Mouse (Mus musculus) liver, embryonic 16.5 days (tissue): ENCODE measurements around the gene Cspg5. TPM values are rescaled to one million over a fixed set of nuclear protein-coding genes. Genes with fewer than 3 reads are reported as not detected.

Experiments used
- ATAC-seq: fragments of 200-750 bp; cut with Nextera tagmentation; 2 replicates; pipeline ENCODE4 v1.8.0; 2017; ENCODE audit warnings: low read depth, mild to moderate bottlenecking, moderate number of reproducible peaks, moderate library complexity
- H3K27ac ChIP-seq: fragments of 300-500 bp; sonication (generic); 2 replicates; pipeline ENCODE4 v1.5.1; 2014; ENCODE audit warnings: mild to moderate bottlenecking, low read length
- H3K27me3 ChIP-seq: fragments of 300-500 bp; sonication (generic); 2 replicates; pipeline ENCODE4 v1.6.1; 2014; ENCODE audit warnings: low read depth, low read length, mixed read lengths; ENCODE audit not compliant: control insufficient read depth, insufficient read depth
- H3K36me3 ChIP-seq: fragments of 300-500 bp; sonication (generic); 2 replicates; pipeline ENCODE4 v1.6.1; 2014; ENCODE audit warnings: mild to moderate bottlenecking; ENCODE audit not compliant: control insufficient read depth, insufficient read depth
- H3K4me1 ChIP-seq: fragments of 300-500 bp; sonication (generic); 2 replicates; pipeline ENCODE4 v1.6.1; 2014; ENCODE audit warnings: low read depth, low read length, mixed read lengths; ENCODE audit not compliant: control insufficient read depth
- H3K4me2 ChIP-seq: fragments of 300-500 bp; sonication (generic); 2 replicates; pipeline ENCODE4 v1.6.1; 2014; ENCODE audit warnings: low read depth, low read length, mixed read lengths
- H3K4me3 ChIP-seq: fragments of 300-500 bp; sonication (generic); 2 replicates; pipeline ENCODE4 v1.5.1; 2014; ENCODE audit warnings: low read depth, mild to moderate bottlenecking, low read length
- H3K9ac ChIP-seq: fragments of 300-500 bp; sonication (generic); 2 replicates; pipeline ENCODE4 v1.6.1; 2014; ENCODE audit warnings: low read depth, low read length
- H3K9me3 ChIP-seq: fragments of 300-500 bp; sonication (generic); replicated peaks from 2 replicates; pipeline ENCODE4 v1.6.1; 2016; ENCODE audit warnings: low read length; ENCODE audit not compliant: control insufficient read depth
- WGBS: fragments of 180-500 bp; shearing (Covaris S2); extraction: QIAGEN DNeasy Blood & Tissue Kit; methylation state at CpG from one replicate; pipeline ENCODE4 v1.1.7; 2014; ENCODE audit not compliant: insufficient replicate concordance; 5-methylcytosine and 5-hydroxymethylcytosine counted together
- polyA plus RNA-seq: library from polyadenylated mRNA; unstranded; fragments of >200 nt; fragmentation: Nextera tagmentation; extraction: Ambion mirVana; gene quantifications from 2 replicates; pipeline ENCODE4 v1.2.1, GENCODE M21; 2015

Cspg5 gene
- polyA plus RNA-seq, result 0.18 and 0.22 TPM in 2 replicates

GRCm38 (mm10) chr9:110243221-110243833, at the start of gene Cspg5:
Cspg5 (plus strand) TSS chr9:110243783.
- WGBS, result 36% methylated on average over 7 of the region's 7 CpGs
- peaks cover 38% of the 10 kb centered on the region for H3K27me3 ChIP-seq
- H3K4me2 ChIP-seq, result no peak within 1 kb of the TSS
- no peak within 1 kb of the TSS for H3K9ac ChIP-seq
- no peak within 1 kb of the TSS for H3K4me3 ChIP-seq
- peaks cover 8% of the 10 kb centered on the region for H3K4me1 ChIP-seq
- H3K36me3 ChIP-seq, result no peaks in the 10 kb centered on the region
- no peak for ATAC-seq
- H3K9me3 ChIP-seq, result no peaks in the 10 kb centered on the region
- no peak within 1 kb of the TSS for H3K27ac ChIP-seq

GRCm38 (mm10) chr9:110199870-110200269, 43.7 kb upstream of the Cspg5 start:
- H3K4me3 ChIP-seq, result no peak overlapping the region
- no peaks in the 10 kb centered on the region for H3K27me3 ChIP-seq
- H3K4me2 ChIP-seq, result no peak overlapping the region
- peaks cover 25% of the 10 kb centered on the region for H3K36me3 ChIP-seq
- H3K27ac ChIP-seq, result no peak overlapping the region
- H3K9me3 ChIP-seq, result no peaks in the 10 kb centered on the region
- no peak overlapping the region for H3K9ac ChIP-seq
- WGBS, result 50% methylated on average over 2 of the region's 2 CpGs
- ATAC-seq, result no peak
- no peaks in the 10 kb centered on the region for H3K4me1 ChIP-seq

GRCm38 (mm10) chr9:110205526-110206404, 37.8 kb upstream of the Cspg5 start:
- WGBS, result 73% methylated on average over 15 of the region's 15 CpGs
- Histone ChIP-seq H3K4me3 (no peak overlapping the region), H3K27me3 (no peaks in the 10 kb centered on the region), H3K27ac (no peak overlapping the region), H3K9me3 (no peaks in the 10 kb centered on the region), H3K9ac (no peak overlapping the region), H3K4me2 (no peak overlapping the region), H3K36me3 (peaks cover 18% of the 10 kb centered on the region), H3K4me1 (no peaks in the 10 kb centered on the region)
- no peak for ATAC-seq

GRCm38 (mm10) chr9:110206437-110206836, 37.1 kb upstream of the Cspg5 start:
- no peak overlapping the region for H3K4me2 ChIP-seq
- H3K4me3 ChIP-seq, result no peak overlapping the region
- no peaks in the 10 kb centered on the region for H3K27me3 ChIP-seq
- 78% methylated on average over 2 of the region's 2 CpGs for WGBS
- no peaks in the 10 kb centered on the region for H3K9me3 ChIP-seq
- no peaks in the 10 kb centered on the region for H3K4me1 ChIP-seq
- no peak overlapping the region for H3K27ac ChIP-seq
- no peak for ATAC-seq
- no peak overlapping the region for H3K9ac ChIP-seq
- H3K36me3 ChIP-seq, result peaks cover 18% of the 10 kb centered on the region

GRCm38 (mm10) chr9:110208265-110208664, 35.3 kb upstream of the Cspg5 start:
- H3K4me2 ChIP-seq, result no peak overlapping the region
- H3K4me3 ChIP-seq, result no peak overlapping the region
- no peaks in the 10 kb centered on the region for H3K27me3 ChIP-seq
- H3K36me3 ChIP-seq, result peaks cover 12% of the 10 kb centered on the region
- no peaks in the 10 kb centered on the region for H3K4me1 ChIP-seq
- 64% methylated on average over 7 of the region's 7 CpGs for WGBS
- no peaks in the 10 kb centered on the region for H3K9me3 ChIP-seq
- no peak overlapping the region for H3K27ac ChIP-seq
- ATAC-seq, result no peak
- no peak overlapping the region for H3K9ac ChIP-seq

GRCm38 (mm10) chr9:110208967-110209366, 34.6 kb upstream of the Cspg5 start:
- H3K27me3 ChIP-seq, result no peaks in the 10 kb centered on the region
- no peaks in the 10 kb centered on the region for H3K9me3 ChIP-seq
- H3K4me3 ChIP-seq, result no peak overlapping the region
- H3K4me2 ChIP-seq, result no peak overlapping the region
- no peak overlapping the region for H3K27ac ChIP-seq
- 83% methylated on average over 3 of the region's 3 CpGs for WGBS
- H3K36me3 ChIP-seq, result peaks cover 10% of the 10 kb centered on the region
- no peaks in the 10 kb centered on the region for H3K4me1 ChIP-seq
- no peak overlapping the region for H3K9ac ChIP-seq
- ATAC-seq, result no peak

GRCm38 (mm10) chr9:110224273-110224672, 19.3 kb upstream of the Cspg5 start:
- no peaks in the 10 kb centered on the region for H3K9me3 ChIP-seq
- no peaks in the 10 kb centered on the region for H3K4me1 ChIP-seq
- H3K36me3 ChIP-seq, result peaks cover 11% of the 10 kb centered on the region
- no peak overlapping the region for H3K4me3 ChIP-seq
- no peak for ATAC-seq
- no peak overlapping the region for H3K4me2 ChIP-seq
- H3K9ac ChIP-seq, result no peak overlapping the region
- no peaks in the 10 kb centered on the region for H3K27me3 ChIP-seq
- 90% methylated on average over 4 of the region's 4 CpGs for WGBS
- H3K27ac ChIP-seq, result no peak overlapping the region

GRCm38 (mm10) chr9:110226191-110226590, 17.4 kb upstream of the Cspg5 start:
- H3K4me1 ChIP-seq, result no peaks in the 10 kb centered on the region
- H3K9ac ChIP-seq, result no peak overlapping the region
- H3K4me2 ChIP-seq, result no peak overlapping the region
- no peak overlapping the region for H3K27ac ChIP-seq
- ATAC-seq, result no peak
- WGBS, result 81% methylated on average over 4 of the region's 4 CpGs
- H3K27me3 ChIP-seq, result no peaks in the 10 kb centered on the region
- peaks cover 11% of the 10 kb centered on the region for H3K36me3 ChIP-seq
- H3K4me3 ChIP-seq, result no peak overlapping the region
- no peaks in the 10 kb centered on the region for H3K9me3 ChIP-seq

GRCm38 (mm10) chr9:110228671-110229070, 14.9 kb upstream of the Cspg5 start:
- no peak for ATAC-seq
- Histone ChIP-seq H3K4me1 (no peaks in the 10 kb centered on the region), H3K27me3 (no peaks in the 10 kb centered on the region), H3K4me2 (no peak overlapping the region), H3K36me3 (peaks cover 3% of the 10 kb centered on the region), H3K27ac (no peak overlapping the region), H3K9ac (no peak overlapping the region), H3K9me3 (no peaks in the 10 kb centered on the region), H3K4me3 (no peak overlapping the region)
- WGBS, result 82% methylated on average over 6 of the region's 6 CpGs
